Mouse (Mus musculus): Measurements from ENCODE around the gene Rtn4.
"Not testable (repeated sequence)": the region's sequence is repeated elsewhere in the genome, so short reads cannot be mapped to it uniquely, and the experiment has no call there.

The Rtn4 gene

DNA sequence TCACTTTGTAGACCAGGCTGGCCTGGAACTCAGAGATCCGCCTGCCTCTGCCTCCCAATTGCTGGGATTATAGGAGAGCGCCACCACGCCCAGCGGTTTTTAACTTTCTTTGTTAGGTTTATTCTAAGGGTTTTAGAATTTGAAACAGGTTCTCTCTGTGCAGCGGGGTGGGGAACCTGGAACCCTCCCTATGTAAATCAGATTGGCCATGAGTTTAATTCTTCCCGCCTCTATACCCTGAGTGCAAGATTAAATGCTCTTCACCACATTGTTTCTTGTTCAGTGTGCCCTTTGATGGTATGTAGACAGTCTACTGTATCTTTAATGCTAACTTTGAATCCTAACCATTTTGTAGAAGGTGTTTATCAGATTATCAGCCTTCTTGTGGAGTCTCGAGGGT is 21.4 kb downstream of the Rtn4 start:
- no peak for DNase-seq (ENCODE audit: low spot score)

DNA sequence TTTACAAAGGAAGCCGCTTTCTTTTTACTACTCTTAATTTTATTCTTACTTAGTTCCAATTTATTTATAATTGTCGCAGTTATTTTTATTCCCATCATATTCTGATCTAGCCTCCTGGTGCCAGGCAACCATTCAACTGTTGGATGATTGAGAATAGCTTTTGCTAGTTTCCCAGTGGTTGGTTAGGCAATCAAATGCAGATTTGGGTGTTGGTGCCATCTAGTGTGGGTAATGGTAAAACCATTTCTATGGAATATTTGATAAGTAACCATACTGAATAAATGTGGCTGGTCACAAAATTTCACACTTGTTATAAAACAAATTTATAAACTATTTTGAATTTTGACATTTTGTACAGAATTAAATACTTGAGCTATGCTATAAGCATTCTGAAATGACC is 22.0 kb downstream of the Rtn4 start:
- DNase-seq (ENCODE audit: low spot score) = no peak

DNA sequence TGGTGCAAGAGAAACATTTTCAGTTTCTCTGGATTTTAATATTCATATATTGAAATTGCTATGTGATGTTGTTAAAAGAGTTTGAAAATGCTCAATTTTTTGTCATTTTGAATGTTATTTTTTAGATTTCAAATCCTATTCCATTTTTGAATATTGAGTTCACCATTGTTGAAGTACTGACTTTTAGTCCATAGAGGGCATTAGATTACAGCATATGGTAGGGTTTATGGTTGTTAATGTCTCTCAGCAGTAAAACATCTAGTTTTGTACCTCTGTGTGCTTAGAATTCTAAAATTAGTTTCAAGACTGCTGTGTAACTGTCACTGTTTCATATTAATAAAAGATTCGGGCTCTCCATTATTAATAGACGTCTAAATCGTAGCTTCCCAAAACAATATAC is 22.8 kb downstream of the Rtn4 start:
- DNase-seq (ENCODE audit: low spot score) = no peak

DNA sequence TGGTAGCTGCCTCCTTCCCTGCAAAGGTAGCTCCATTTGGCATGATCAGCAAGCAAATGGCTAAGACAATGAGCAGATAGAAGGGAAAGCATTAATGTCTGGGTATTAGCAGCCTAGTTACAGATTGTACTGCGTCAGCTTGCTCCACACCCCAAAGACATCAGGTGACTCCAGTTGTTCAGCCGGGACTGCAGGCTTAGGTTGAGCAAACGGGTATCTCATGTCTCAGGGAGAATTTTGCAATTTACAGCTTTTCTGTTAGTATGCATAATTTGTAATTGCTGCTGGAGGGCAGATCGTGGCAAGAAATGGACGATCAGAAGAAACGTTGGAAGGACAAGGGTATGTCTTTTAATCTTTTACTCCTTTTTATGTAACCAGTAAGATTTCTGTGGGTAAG is 25.8 kb downstream of the Rtn4 start:
- DNase-seq (ENCODE audit: low spot score) = no peak

DNA sequence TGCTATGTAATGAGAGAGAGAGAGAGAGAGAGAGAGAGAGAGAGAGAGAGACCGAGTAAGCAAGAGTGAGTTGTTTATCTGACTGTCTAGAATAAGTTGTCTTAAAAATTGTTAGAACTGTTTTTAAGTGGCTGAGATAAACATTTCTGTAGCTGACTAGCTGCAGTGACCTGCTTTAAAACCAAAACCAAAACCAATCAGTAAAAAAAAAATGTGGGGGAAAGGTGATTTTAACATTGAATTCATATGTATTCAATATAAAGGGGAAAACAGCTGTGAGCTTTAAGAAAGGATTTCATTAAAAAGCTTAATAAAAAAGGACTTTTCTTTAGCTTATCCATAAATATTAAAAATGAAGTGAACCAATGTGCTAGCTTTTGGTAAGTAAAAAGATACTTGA is 26.9 kb downstream of the Rtn4 start:
- no peak for DNase-seq (ENCODE audit: low spot score)

DNA sequence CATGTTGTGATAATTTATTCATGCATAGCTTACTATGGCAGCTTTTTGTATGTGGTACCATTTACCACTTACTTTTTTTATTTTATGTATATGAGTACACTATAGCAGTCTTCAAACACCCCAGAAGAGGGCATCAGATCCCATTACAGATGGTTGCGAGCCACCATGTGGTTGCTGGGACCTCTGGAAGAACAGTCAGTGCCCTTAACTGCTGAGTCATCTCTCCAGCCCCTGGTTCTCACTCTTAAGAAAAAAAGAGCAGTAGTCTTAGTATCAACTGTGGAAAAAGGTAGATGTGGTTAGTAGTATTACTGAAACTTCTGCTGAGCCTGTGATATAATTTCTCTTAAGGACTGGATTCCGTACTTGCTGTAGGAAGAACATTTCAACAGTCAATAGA is 31.5 kb downstream of the Rtn4 start:
- no peak for DNase-seq (ENCODE audit: low spot score)

DNA sequence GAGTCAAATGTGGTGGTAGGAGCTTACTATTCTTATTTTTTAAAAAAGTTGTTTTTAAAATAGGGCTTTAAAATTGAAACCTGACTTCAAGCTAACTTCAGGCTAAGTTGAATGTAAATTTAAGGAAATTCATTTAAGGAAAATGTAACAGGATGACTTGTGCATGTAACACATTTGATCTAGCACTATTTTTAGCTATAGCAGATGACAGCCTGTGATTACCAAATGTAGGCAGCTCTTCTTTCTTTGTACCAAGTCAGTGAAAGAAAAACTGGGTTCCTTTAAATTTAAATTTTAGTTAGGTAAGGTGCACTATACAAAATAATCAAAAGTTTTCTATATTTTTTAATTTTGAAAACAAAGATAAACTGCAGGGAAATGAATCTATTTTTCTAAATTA is 32.4 kb downstream of the Rtn4 start:
- DNase-seq (ENCODE audit: low spot score) = no peak

DNA sequence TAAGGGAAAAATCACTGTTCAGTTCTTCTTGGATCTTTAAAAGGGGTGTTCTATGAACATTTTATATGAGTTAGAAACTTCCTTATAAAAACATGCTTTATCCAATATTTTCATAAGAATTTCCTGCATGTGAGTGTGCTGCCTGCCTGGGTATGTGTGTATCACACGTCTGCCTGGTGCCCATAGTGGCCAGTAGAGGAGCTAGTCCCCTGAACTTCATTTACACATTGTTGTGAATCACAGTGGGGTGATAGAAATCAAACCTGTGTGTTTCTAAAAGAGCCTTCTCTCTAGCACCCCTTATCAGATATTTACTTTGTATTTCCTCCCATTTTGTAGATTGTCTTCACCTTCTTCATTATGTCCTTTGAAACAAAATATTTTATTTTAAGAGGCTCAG is 32.9 kb downstream of the Rtn4 start:
- DNase-seq (ENCODE audit: low spot score) = no peak

DNA sequence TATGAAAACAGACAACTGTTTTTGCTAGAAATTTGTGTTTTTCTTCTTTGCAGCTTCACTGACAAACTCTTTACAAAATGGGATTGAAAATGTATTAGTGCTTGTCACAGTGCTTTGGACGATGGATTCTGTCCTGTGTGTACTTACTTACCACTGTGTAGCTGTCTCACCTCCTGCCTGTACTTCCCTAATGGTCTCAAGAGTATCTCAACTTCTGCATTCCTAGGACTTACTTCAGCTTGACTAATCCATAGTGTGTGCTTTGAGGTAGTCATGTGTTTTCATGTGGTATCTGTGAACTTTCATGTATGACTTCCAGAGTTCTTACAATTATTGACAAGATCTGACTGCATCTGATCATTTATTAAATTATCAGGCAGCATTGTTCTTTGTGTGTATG is 35.2 kb downstream of the Rtn4 start:
- no peak for DNase-seq (ENCODE audit: low spot score)

DNA sequence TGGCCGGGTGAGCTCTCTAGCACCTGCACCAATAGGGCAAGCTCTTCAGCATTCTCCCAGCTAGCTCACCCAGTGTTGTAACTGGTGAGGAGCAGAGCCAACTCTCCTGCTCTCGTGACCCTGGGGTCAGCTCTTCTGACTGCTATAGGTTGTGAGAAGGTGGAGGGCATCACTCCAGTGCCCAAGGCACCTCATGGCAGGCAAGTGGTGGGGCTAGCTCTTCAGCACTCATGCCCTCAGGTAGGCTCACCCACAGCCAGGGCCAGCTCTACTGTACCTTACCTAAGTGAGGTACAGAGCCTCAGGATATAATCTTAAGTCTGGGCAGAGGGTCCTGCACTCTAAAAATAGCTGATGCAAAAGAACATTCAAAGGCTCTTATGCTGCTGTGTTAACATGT is 47.0 kb downstream of the Rtn4 start:
- DNase-seq (ENCODE audit: low spot score) = no peak

DNA sequence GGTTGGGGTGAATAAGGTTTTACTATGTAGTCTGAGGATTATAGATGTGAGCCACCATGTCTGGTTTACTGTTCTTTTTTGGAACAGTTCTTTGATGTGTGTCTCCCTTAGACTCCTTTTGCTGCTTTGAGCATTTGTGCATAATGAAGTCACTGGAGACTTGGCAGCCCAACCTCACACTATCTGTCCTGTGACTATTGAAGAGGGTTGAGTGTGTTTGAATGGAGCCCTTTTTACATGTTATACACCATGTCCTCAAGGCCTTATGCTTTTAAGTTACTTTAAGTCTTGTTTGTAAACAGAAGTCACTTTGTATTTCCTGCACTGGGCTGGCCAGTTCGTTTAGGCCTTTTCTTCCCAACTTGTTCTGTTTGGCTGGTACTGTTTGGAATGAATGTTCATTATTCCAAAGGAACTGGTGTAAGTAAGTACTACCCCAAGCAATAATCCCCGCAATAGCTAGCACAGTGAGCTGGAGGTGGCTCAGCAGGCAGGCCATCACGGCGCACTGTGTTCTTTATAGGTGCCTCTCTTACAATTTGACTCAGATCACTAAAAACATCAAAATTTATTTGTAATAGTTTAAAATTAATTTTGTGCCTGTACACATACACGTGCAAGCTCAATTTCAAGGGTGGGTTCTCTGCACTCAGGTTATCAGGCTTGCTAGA is 52.1 kb downstream of the Rtn4 start:
- no peak for DNase-seq (ENCODE audit: low spot score)

DNA sequence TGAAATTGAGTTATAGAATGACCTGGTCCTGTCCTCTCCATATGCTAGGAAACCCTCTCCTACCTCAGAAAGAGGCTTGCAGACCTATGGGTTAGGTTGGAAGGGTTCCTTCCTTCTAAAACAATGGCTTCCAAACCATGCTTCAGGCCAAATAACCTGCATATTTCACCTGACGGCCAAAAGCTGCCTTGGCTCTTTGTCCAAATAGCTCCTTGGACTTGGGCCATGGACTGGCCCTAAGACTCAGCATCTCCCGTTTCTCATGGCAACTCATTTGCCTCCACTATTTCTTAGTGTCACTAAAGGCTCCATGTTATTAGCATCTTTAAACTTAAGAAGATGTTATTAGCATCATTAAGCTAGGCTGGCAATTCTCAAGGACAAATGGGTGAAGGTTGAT is 52.8 kb downstream of the Rtn4 start:
- no peak for DNase-seq (ENCODE audit: low spot score)

DNA sequence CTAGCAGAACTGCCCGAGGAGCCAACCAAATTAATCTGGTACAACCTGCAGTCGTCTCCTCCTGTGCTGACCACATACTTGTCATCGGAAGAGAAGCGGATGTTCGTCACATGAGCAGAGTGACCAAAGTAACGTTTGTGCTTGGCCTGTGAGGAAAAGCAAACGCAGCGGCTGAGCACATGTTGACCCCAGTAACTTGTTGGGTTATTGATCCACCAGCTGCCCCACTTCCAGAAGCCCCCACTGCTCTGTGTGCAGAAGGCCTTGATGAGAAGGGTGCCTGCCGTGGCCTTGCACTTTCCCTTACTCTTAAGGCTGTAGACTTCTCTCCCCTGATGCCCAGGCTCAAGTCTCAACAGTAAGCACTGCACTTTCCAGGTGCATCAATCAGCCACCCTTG is 53.5 kb downstream of the Rtn4 start:
- DNase-seq (ENCODE audit: low spot score) = no peak

DNA sequence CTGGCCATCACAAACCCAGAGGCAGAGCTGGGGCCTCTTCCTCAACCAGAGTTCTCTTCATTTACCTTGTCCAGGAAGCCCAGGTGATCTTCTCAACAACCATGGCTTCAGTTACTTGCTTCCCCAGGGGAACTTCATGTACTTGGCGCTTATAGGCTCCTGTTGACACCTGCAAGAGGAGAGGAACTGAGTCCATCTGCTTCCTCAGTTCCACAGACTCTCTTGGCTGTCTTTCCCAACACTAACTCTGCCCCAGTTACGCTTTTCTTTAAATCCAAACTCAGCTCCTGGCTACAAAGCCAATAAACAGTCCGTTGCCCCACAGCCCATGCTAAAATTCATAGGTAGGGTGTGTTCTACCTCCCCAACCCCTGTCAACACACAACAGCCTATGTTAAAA is 54.6 kb downstream of the Rtn4 start:
- no peak for DNase-seq (ENCODE audit: low spot score)

DNA sequence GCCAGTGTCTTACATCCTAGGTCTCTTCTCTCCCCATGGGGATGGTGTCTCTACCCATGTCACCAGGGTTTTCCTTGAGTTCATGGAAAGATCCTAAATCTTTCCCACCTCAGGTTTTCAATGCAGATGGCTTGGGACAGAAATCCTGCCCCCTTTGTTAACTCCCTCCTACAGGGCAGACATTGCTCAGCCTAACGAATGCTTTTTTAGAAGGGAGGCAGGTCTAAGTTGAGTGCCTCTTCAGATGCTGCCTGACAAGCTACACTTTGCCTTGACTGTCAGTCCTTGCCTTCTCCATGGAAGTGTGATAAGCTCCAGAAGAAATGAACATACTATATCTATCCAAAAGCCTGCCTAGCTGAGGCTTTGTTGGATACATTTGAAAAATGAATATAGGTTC is 55.1 kb downstream of the Rtn4 start:
- no peak for DNase-seq (ENCODE audit: low spot score)

DNA sequence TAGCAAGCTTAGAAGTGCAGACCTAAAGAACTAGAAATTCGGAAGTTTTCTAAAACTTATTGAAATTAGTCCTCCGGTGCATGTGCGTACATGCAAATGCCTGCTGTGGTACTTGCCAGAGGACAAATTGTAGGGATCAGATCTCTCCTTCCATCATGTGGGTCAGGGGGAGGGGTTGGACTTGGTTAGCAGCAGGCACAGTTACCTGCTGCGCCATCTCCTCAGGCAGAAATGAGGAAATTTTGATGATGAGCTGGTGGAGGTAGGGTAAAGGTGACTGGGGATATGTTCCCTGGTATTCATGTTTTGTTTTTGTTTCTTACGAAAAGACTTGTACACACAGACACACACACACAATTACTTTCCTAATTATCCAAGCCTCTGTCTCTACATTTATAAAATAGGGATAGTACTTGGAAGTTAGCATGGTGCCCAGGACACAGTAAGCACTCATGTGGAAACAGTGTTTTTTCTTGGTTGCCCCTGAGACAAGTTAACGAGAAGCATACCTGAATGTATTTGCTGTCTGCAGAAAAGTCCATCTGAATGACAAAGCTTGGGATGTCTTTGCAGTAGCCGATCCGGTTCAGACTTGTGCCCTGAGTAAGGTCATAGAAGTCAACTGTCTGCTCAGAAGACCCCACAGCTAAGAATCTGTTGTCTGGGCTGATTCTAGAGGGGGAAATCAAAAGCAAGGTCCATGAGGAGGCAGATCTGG is 56.2 kb downstream of the Rtn4 start:
- DNase-seq (ENCODE audit: low spot score) = no peak

DNA sequence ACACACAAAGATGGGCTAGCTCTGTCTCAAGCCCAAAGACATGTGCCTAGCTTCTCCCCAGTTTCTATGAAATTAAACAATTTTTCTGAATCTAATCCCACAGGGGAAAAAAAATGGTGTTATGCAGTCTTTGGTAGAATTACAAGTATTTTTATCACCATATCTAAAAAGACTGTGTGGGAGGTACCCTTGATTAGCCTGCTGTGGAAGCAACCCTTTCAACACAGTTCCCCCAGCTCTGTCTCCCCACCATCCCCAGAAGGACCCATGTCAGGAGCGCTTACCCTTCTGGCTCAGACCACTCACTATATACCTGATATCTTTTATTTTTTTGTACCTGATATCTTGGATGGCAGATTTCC is 56.7 kb downstream of the Rtn4 start:
- DNase-seq (ENCODE audit: low spot score) = no peak

DNA sequence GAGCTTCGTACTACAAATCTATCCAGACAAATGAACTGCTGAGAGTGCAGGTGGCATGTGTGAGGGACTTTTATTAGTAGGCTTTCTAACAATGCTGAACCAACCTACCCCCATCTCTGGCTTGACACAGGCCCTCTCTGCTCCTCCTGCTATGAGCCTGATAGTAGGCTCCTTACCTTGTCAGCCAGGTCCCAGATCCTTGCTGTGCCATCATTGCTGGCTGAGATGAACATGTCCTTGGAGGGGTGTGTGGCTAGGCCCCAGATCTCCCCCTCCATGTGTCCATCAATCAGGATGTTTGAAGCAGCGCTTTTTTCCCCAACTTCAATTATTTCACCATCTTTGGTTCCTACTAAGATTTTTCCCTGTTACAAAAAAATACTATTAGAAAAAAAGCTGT is 58.3 kb downstream of the Rtn4 start:
- no peak for DNase-seq (ENCODE audit: low spot score)

DNA sequence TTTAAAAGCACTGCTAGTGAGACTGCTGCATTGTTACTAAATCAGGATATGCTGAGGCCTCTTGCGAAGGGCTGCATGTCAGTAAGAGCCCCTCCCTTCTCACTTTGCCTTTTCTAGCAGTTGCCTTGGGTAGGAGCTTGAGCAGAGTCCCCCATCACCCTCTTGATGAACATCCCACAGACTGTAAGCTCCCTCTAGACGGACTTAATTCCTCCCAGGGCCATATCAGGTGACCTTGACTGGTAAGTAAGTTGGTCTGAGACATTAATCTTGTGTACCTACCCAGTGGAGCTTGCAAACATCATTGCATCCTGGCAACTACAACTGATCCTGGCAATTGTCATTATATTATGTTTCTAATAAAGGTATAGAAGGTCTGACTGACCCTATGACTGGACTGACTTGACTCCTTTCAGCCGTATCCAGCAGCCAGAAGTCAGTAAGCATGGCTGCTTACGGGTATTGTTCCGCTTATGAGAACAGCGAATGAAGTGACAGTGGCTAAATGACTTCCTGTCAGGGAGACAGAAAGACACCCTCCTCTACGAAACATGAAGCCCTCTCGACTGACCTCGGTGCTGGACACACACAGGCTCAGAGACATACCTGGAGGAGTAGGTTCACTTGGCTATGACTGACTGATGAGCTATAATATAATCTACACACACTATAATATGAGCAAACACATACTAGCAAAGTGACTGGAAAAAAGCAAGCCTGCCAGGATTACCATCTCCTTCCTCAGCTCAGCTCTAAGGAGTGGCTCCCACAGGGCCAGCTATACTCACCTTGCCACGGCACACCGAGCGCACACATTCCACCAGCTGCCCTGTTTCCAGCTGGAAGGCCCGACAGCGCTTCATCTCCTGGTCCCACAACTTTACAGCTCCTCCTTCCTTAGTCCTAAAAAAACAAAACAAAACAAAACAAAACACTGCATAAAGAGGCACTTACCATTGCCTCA is 59.2 kb downstream of the Rtn4 start:
- no peak for DNase-seq (ENCODE audit: low spot score)

DNA sequence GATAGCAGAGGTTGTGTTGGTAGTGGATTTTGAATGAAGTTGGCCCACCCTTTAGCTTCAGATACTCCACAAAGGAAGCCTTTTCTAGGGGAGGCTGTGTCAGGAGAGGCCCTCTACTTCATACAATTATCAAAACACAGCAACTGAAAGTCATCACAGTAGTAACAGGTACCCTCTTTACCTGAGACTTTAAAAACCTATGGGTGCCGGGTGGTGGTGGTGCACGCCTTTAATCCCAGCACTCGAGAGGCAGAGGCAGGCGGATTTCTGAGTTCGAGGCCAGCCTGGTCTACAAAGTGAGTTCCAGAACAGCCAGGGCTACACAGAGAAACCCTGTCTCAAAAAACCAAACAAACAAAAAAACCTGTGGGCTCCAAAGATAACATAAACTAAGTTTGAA is 63.3 kb downstream of the Rtn4 start:
- not testable (repeated sequence) for DNase-seq (ENCODE audit: low spot score)

DNA sequence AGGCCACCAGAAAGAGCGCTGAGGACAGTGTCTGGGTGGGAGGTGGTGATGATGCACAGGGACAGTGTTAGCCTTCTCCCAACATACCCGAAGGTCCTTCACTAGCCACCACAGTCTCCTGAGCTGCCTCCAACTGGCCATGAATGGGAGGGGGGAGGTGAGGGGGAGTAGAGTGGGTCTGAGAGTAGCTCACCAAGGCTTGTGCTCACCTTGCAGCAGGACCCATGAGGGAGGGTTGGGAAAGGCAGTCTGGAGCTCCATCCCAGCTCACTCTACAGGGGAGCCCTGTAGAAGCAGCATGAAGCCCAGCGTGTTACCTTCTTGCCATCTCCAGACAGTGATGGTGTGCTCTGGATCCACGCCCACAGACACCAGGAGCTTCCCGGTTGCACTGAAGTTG is 65.9 kb downstream of the Rtn4 start:
- no peak for DNase-seq (ENCODE audit: low spot score)

DNA sequence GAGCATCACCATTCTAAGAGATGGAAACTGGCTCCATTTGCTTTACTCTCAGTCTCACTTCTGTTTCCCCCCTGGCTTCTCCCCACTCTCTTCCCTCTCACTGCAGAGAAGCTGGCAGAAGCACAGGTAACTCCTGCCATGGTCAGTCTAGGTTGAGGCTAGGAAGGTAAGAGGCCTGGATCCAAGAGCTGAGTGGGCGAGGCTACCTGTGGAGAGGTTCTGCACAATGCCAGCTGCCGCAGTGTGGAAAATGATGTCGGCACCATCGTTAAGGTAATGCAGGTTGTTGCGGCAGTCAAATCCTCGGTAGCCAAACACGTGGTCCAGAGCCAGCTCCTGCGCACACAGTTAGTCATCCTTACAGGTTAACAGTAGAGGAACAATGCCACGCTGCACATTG is 68.6 kb downstream of the Rtn4 start:
- DNase-seq (ENCODE audit: low spot score) = no peak

DNA sequence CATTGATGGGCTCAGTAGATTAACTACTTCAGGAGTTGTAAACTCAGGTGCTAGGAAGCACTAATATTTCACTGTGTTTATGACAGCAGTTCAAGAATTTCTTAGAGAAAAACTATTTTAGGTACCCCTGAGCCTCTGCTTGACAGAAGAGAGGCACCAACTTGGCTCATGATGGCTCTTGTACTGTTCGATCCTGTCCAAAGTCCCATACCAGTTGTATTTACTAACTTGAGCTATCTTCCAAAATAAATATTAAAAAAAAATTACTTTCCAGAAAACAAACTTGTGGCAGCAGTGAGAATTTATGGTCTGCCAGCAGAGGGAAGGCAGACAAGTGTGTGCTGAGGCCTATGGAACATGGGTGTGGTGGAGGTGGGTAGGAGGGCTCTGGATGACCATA is 70.0 kb downstream of the Rtn4 start:
- no peak for DNase-seq (ENCODE audit: low spot score)

All from spleen, adult 12 weeks (tissue).